Mouse (Mus musculus): ENCODE data around the gene Gspt1. TPM values are rescaled to one million over a fixed set of nuclear protein-coding genes. Genes with fewer than 3 reads are reported as not detected.

Gspt1 gene
- total and polyA plus RNA-seq, 2 experiments from 2014 or later: 46.9 to 74.7 TPM

- H3K27ac ChIP-seq (ENCODE audit: low read depth, low read length): no peak overlapping the region
- H3K9ac ChIP-seq: no peak overlapping the region
- no peak overlapping the region for H3K4me2 ChIP-seq (ENCODE audit: low read depth)
- H3K4me1 ChIP-seq (ENCODE audit: insufficient read depth): no peaks in the 10 kb centered on the region
- H3K27me3 ChIP-seq (ENCODE audit: insufficient read depth, low read length): no peaks in the 10 kb centered on the region
- DNase-seq (no peak), ATAC-seq (no peak)
- H3K4me3 ChIP-seq (ENCODE audit: low read depth, low read length): no peak overlapping the region
- TF ChIP-seq CTCF (IDR thresholded peaks at IDR 0.05; ENCODE audit: low read depth): no peak
- WGBS: 90% methylated on average over 5 of the region's 5 CpGs
- no peaks in the 10 kb centered on the region for H3K36me3 ChIP-seq (ENCODE audit: insufficient read depth)
- no peaks in the 10 kb centered on the region for H3K9me3 ChIP-seq (ENCODE audit: low read length)
Measured at GRCm38 (mm10) chr16:11282655-11283232, 28.6 kb upstream of the Gspt1 start.

- ATAC-seq: no peak
- H3K9ac ChIP-seq: no peak overlapping the region
- no peak for DNase-seq
- WGBS: 59% methylated on average over 6 of the region's 6 CpGs
- no peak overlapping the region for H3K4me2 ChIP-seq (ENCODE audit: low read depth)
- no peak for TF ChIP-seq CTCF (IDR thresholded peaks at IDR 0.05; ENCODE audit: low read depth)
- H3K27me3 ChIP-seq (ENCODE audit: insufficient read depth, low read length): no peaks in the 10 kb centered on the region
- no peaks in the 10 kb centered on the region for H3K9me3 ChIP-seq (ENCODE audit: low read length)
- H3K27ac ChIP-seq (ENCODE audit: low read depth, low read length): no peak overlapping the region
- no peak overlapping the region for H3K4me3 ChIP-seq (ENCODE audit: low read depth, low read length)
- no peaks in the 10 kb centered on the region for H3K4me1 ChIP-seq (ENCODE audit: insufficient read depth)
- H3K36me3 ChIP-seq (ENCODE audit: insufficient read depth): no peaks in the 10 kb centered on the region
Measured at GRCm38 (mm10) chr16:11278778-11279177, 24.7 kb upstream of the Gspt1 start.

- Histone ChIP-seq H3K4me1 (ENCODE audit: insufficient read depth) (no peaks in the 10 kb centered on the region), H3K27ac (ENCODE audit: low read depth, low read length) (no peak overlapping the region), H3K27me3 (ENCODE audit: insufficient read depth, low read length) (no peaks in the 10 kb centered on the region), H3K9ac (no peak overlapping the region), H3K36me3 (ENCODE audit: insufficient read depth) (no peaks in the 10 kb centered on the region), H3K9me3 (ENCODE audit: low read length) (no peaks in the 10 kb centered on the region), H3K4me2 (ENCODE audit: low read depth) (no peak overlapping the region), H3K4me3 (ENCODE audit: low read depth, low read length) (no peak overlapping the region)
- DNase-seq (no peak), ATAC-seq (no peak)
- WGBS: 26% methylated on average over 3 of the region's 3 CpGs
- no peak for TF ChIP-seq CTCF (IDR thresholded peaks at IDR 0.05; ENCODE audit: low read depth)
Measured at GRCm38 (mm10) chr16:11276888-11277287, 22.8 kb upstream of the Gspt1 start.

- no peak for TF ChIP-seq CTCF (IDR thresholded peaks at IDR 0.05; ENCODE audit: low read depth)
- DNase-seq (no peak), ATAC-seq (no peak)
- Histone ChIP-seq H3K9ac (no peak overlapping the region), H3K27me3 (ENCODE audit: insufficient read depth, low read length) (no peaks in the 10 kb centered on the region), H3K4me2 (ENCODE audit: low read depth) (no peak overlapping the region), H3K27ac (ENCODE audit: low read depth, low read length) (no peak overlapping the region), H3K4me1 (ENCODE audit: insufficient read depth) (no peaks in the 10 kb centered on the region), H3K36me3 (ENCODE audit: insufficient read depth) (no peaks in the 10 kb centered on the region), H3K4me3 (ENCODE audit: low read depth, low read length) (no peak overlapping the region), H3K9me3 (ENCODE audit: low read length) (no peaks in the 10 kb centered on the region)
Measured at GRCm38 (mm10) chr16:11271073-11271472, 16.9 kb upstream of the Gspt1 start.

GRCm38 (mm10) chr16:11270642-11271041, 16.5 kb upstream of the Gspt1 start:
- Histone ChIP-seq H3K4me2 (ENCODE audit: low read depth) (no peak overlapping the region), H3K27me3 (ENCODE audit: insufficient read depth, low read length) (no peaks in the 10 kb centered on the region), H3K9me3 (ENCODE audit: low read length) (no peaks in the 10 kb centered on the region), H3K4me1 (ENCODE audit: insufficient read depth) (no peaks in the 10 kb centered on the region), H3K36me3 (ENCODE audit: insufficient read depth) (no peaks in the 10 kb centered on the region), H3K9ac (no peak overlapping the region), H3K27ac (ENCODE audit: low read depth, low read length) (no peak overlapping the region), H3K4me3 (ENCODE audit: low read depth, low read length) (no peak overlapping the region)
- DNase-seq (no peak), ATAC-seq (no peak)
- 94% methylated on average over 2 of the region's 2 CpGs for WGBS
- TF ChIP-seq CTCF (IDR thresholded peaks at IDR 0.05; ENCODE audit: low read depth): no peak

GRCm38 (mm10) chr16:11269808-11270207, 15.7 kb upstream of the Gspt1 start:
- no peak for TF ChIP-seq CTCF (IDR thresholded peaks at IDR 0.05; ENCODE audit: low read depth)
- WGBS: 46% methylated on average over 6 of the region's 6 CpGs

GRCm38 (mm10) chr16:11266556-11266955, 12.4 kb upstream of the Gspt1 start:
- no peak overlapping the region for H3K9ac ChIP-seq
- H3K27me3 ChIP-seq (ENCODE audit: insufficient read depth, low read length): no peaks in the 10 kb centered on the region
- H3K4me1 ChIP-seq (ENCODE audit: insufficient read depth): no peaks in the 10 kb centered on the region
- no peak overlapping the region for H3K27ac ChIP-seq (ENCODE audit: low read depth, low read length)
- ATAC-seq (no peak), DNase-seq (no peak)
- no peak overlapping the region for H3K4me3 ChIP-seq (ENCODE audit: low read depth, low read length)
- no peak for TF ChIP-seq CTCF (IDR thresholded peaks at IDR 0.05; ENCODE audit: low read depth)
- H3K36me3 ChIP-seq (ENCODE audit: insufficient read depth): no peaks in the 10 kb centered on the region
- 81% methylated on average over 2 of the region's 2 CpGs for WGBS
- H3K4me2 ChIP-seq (ENCODE audit: low read depth): no peak overlapping the region
- H3K9me3 ChIP-seq (ENCODE audit: low read length): no peaks in the 10 kb centered on the region

More at GRCm38 (mm10) chr16:11269808-11270207, 15.7 kb upstream of the Gspt1 start:
- Histone ChIP-seq H3K36me3 (ENCODE audit: insufficient read depth) (no peaks in the 10 kb centered on the region), H3K9ac (no peak overlapping the region), H3K4me2 (ENCODE audit: low read depth) (no peak overlapping the region), H3K4me1 (ENCODE audit: insufficient read depth) (no peaks in the 10 kb centered on the region), H3K27me3 (ENCODE audit: insufficient read depth, low read length) (no peaks in the 10 kb centered on the region), H3K27ac (ENCODE audit: low read depth, low read length) (no peak overlapping the region), H3K9me3 (ENCODE audit: low read length) (no peaks in the 10 kb centered on the region), H3K4me3 (ENCODE audit: low read depth, low read length) (no peak overlapping the region)
- DNase-seq: no peak
- no peak for ATAC-seq

All from forebrain, postnatal 0 days (tissue).